Mouse (Mus musculus) inflammation-experienced regulatory T-cells, adult 6 months (primary cell): ENCODE measurements at regions not wholly inside any gene's neighbourhood (a gene's known extent, or its start where the extent isn't known, plus 50 kb on each side); places are given as distances from the start of the nearest gene placed in this dataset.

Experiments used
- ATAC-seq: one replicate; pipeline ENCODE4 v1.8.0; 2017

DNA sequence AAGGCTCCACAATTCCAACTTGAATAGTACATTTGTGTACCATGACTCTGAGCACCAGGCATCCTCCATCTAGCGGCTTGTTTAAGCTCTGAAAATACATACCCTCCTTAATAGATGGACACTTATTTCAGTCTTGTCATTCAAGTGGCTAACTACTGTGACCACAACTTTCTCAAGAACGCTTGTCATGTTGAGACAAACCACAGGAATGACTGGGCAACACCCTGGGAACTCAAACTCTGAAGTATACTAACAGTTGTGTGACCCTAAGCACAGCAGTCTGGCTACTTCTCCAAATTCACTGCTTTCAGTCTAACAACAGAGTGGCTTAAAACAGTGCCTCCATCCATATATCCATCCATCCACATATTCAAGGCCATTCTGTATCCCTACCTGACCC lies 380.4 kb upstream of the Thbs1 start:
- no peak for ATAC-seq

DNA sequence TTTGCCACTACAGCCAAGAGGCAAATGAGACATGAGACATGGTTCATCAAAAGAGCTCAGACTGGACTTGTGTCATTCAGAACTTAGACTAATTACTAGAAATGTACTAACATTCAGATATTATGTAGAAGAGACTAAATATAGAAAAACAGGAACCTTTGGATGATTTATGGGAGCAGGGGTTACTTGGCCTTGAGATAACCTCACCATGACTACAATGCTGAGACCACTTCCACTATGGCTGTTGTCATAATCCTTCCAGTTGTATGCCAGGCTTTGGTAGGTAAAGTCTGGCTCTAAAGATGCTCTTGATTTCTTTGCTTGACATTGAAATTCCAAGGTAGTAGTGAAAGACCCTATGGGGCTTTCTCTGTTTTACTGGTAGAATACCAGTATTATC lies 369.3 kb upstream of the Thbs1 start:
- ATAC-seq: no peak

DNA sequence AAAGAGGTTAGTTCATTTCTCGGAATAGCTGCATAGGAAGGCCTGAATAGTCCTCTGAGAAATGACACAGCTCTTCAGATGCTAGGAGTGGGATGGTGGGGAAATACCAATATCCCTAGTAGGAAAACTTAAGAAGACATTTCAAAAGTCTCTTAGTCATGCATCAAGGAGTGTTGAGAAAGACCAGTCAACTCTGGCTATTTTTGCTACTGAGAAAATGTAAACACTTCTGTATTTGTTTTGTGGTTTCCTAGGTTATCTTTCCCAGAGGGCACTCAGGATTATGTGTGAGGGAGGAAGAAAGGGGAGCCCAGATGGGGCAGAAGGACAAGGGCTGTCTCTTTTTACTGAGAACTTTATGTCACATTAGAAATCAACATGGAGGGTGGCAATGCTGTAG lies 367.8 kb upstream of the Thbs1 start:
- ATAC-seq: no peak

DNA sequence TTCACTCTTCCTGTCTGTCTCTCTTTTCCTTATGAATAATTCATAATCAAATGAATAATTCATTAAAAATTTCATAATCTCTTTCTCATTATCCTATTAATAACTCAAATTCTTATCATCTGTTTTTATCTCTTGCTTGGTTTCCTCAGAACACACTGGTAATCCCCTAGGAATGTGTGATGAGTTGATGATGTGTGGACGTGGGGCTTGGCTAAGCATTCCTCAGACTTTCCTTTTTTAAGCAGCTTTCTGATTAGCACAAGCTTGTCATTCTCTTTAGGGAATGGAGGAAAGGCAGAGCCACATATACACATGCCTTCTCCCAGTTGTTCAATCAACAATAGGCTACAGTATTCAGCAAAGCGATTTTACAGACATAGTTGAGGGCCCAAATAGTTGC lies 365.9 kb upstream of the Thbs1 start:
- ATAC-seq: no peak

DNA sequence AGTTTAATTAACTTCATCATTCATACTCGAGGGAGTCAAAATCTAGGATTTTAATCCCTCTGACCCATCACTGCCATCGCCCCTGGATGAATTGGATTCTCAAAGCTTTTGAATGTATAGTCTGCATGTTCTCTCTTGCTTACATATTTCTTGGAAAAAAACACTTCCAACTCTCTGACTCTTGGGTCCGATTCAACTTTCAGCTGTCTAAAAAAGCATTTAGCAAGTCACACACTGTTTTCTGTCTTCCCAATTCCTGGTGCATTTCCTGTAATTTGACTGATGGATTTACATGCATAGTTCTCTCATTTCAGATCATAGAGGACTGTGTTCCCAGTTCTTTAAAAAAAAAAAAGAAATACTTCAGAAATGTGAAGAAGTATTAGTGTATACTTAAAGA lies 364.5 kb upstream of the Thbs1 start:
- no peak for ATAC-seq

DNA sequence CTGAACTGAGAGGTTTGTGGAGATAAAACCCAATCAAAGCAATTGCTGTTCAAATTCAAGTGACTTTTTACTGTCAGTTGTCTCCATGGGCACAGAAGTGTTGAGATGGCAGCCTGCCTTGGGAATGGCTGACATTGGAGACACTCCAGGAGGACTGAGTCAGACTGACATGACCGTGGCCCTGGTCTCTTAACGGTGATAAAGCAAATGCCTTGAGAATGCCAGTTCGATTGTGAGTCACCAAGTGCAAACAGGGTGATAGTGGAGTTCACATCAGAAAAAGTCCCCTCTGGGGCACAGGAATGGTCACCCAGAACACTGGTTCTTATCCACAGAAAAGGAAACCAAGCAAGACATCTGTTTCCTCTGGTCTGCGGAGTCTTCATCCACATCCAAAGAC lies 362.8 kb upstream of the Thbs1 start:
- no peak for ATAC-seq

DNA sequence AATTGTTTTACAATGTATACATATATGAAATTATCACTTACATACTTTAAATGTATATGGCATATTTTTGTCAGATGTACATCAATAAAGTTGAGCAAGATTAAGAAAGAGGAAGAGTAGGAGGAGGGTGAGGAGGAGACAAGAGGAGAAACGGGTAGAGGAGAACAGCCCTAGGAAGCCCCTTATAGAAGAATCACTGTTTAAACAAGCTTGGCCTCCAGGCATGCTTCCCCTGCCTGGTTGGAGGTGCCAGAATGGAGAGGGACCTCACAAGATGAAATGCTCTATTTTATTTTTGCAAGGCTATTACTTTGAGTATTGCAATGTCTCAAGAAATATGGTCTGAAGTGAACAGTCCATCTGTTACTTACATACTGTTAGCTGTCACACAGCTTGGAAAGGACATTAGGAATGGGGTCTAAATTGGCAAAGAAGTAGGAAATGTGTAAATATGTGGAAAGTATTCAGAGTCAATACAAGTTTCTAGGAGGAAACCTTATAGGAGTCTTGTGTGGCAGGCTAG lies 352.1 kb upstream of the Thbs1 start:
- no peak for ATAC-seq

DNA sequence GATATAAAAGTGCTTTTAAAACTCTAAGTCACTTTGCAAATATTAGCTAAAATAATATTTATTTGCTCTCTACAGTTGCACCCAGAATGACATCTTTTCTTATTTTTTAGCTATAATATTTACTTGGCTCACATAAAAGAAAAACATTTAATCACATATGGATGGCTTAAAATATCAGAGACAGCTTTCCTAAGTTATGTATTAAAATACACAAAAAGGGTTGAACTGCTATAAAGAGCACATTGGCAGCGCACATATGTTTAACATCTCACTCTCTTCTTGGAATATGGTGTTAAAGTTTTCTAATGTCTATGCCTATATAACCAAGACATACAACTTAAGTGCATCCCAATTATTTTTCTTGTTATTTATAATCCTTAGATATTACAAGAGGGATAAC lies 348.0 kb upstream of the Thbs1 start:
- no peak for ATAC-seq

DNA sequence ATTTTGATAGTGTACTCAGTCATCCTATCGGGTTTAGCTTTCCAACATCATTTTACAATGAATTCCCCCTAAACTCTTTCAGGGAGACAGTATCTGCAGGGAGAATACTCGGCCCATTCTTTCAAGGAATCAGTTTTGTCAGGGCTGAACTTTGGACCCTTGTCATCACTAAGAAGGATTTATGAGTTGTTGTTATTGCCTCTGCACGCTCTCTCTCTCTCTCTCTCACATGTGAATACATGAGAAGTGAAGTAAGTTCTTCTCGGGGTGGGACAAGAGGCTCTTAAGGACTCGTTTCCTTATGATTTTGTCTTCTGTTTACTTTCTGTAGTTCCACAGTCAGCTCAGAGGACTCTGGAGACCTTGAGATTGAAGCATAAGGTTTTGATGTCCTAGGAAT lies 346.1 kb upstream of the Thbs1 start:
- no peak for ATAC-seq

DNA sequence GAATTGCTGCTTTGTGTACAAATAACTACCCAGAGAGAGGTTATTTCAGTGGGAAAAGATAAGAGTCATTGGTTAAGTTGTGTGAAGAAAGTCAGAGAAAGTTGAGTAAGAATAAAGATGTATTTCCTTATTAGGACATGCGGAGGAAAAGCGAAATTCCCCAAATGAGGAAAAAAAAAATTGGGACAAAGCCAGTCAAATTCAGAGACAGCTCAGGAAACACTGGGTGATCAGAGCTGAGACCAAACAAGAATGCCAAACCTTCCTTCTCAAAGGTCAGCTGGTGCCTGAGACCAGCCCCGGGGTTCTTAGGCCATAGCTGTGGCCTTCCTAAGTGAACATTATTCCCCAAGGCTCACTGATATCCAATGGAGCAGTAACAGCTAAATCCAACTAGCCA lies 345.2 kb upstream of the Thbs1 start:
- ATAC-seq: no peak

DNA sequence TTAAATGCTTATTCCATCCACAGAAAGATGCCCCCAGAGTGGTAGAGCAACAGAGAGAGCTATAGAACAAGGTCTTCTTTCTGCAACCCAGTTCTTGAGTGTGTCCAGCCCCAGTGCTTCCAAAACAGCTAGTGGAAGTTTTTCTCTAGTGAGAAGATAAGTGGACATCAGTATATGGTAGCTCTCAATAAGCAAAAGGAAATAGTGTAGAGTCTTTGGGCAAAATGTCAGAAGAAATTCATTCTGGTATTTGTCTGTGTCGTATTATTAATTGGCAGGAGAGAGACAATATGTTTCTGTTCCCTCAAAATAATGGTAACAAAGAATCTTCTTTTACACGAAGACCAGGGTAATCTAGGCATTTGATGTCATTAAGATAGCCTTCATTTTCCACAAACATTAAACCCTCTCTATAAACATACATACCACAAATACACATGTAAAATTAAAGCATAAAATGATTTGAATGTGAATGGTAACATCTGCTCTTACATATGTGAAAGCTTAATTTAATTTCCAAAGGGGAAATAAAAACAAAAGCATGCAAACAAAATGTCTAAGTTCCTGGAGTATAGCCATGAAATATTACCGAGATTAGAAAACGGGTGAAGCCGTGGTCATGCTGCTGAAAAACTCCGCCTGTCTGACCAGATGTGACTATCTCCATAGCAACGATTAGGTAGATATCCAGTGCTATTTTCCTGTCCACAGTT lies 342.1 kb upstream of the Thbs1 start:
- ATAC-seq: no peak

DNA sequence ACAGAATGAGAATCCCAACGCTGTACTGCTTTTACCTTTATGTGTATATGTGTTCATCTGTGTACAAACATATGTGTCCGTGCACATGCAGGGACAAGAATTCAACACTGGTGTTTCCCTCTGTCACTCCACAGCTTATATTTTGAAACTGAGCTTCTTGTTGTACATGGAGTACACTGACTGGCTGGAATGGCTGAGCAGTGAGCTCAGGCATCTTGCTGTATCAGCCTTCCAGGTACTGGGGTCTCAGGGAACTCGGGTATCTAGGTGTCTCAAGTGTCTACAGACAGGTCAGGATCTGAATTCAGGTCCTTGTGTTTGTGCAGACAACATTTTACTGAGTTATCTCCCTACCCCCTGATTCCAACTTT lies 341.6 kb upstream of the Thbs1 start:
- ATAC-seq: no peak

DNA sequence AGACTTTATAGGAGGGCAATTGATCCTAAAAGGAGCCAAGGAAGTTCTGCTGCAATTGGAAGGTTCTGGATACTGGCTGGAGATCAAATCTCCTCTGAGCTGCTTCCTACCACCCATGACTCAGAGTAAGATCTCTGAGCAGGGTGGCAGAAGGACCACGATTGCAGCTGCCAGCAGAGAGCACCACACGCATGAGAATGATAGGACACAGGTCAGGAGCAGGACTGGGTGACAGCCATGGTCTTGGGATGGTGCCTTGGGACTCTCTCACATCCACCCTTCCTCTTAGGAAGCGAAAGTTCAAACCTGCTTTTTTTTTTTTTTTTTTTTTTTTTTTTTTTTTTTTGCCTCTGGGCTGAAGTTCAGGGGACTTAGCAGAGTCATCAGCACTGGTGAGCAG lies 331.4 kb upstream of the Thbs1 start:
- no peak for ATAC-seq

DNA sequence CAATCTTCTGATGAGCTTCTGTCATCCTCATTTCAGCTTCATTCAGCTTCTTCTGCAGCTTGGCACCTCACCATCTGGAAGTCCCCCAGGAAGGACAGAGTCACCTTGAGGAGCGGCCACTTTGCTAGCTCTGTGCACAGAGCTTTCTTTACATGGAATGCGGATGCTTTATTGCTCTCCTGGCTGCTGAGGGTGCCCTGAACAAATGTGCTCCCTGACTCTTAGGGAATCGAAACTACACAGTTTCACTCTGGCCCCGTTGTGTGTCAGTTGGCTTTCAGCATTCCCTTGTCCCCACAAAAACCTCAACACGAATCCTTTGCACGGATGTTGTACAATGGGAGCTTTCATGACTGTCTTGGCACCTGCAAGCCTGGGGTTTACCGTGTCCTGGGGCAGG lies 330.9 kb upstream of the Thbs1 start:
- ATAC-seq: no peak

DNA sequence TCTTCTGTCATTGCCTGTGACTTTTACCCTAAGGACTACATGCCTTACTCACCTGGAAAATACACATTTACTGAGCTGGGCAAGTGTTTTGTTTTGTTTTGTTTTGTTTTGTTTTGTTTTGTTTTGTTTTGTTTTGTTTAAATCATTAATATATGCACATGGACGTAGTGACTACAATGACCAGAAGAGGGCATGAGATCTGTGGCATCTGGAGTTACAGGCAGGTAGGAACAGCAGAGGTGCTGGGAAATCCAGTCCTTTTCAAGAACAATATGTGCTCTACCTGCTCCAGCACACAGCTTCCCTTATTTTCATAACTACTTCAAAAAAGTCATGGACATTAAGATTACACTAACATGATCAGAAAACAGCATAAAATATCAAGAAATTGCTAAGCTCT lies 324.4 kb upstream of the Thbs1 start:
- no peak for ATAC-seq

DNA sequence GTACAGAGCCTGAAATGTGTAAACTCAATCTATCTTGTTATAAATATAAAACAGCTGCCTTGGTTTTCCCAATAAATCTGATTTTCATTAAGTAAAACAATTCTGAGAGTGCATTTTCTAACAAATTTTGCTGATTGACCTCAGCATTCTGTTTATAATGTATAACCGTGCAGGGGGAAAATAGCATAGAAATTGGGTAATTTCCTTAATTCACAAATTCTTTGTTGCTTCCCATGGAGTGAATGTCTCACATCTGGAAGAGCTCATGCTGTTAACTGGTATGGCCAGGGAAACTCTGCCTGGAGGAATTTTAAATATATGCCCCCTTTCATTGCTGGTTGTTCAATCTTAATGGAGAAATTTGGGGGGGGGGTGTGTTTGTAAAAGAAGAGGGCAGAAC lies 317.4 kb upstream of the Thbs1 start:
- no peak for ATAC-seq

DNA sequence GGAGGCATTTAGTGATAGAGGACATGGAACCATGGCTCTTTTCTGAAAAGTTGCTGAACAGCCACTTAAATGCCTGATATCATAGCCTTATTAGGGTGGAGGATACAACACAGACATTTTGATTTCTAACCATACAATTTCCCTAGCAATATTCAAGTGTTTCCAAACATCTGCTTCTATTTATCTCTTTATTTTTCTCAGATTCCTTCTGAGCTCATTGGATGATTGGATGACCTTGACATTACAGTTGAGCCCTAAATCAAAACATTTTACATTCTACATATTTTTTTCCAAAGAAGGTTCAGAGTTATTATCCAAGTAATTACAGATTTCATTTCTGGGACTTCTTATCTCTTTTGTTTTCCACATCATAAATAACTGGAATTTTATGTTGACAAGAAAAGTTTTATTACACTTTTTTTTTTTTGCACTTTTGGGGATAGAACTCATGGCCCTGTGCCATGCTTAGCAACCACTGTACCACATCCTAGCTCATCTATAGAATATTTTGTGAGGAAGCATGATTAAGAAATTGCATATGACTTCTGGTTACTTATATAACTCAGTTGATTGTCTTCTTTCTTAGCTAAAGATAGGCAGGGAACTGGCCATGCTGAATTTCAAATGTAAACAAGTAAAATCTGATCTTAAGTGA lies 309.6 kb upstream of the Thbs1 start:
- ATAC-seq: no peak

DNA sequence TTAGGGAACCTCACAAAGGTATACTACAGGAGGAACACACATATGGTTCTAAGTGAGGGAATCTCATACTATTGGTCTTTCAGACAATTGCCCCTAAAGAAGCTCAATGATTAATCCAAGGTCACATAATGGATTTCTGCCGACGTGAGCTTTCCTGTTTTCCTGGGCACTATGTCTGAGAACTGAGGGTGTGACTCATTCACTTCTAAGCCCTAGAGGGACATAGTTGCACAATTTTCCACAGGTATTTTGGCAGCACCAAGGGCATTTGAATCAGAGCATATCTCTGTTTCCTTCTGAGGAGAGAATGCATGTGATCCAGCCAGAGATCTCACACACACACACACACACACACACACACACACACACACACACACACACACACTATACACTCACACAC lies 309.0 kb upstream of the Thbs1 start:
- ATAC-seq: no peak

DNA sequence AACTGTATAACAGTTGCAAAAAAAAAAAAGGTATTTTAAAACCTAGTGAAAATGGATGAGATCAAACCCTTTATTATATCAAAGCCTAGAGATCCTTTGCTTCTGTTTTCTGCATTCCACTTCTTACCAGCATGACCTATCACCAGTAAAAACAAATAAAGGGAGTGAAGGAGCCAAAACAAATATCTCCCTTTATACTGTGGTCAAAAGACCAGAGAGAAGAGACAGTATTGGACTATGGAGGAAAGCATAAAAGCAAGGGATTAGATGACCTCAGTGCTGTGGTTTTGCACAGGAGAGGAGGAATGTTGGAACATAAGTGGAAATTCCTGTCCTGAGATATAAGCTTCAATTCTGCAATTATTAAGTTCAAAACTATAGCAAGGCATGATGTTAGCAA lies 307.0 kb upstream of the Thbs1 start:
- ATAC-seq: no peak

DNA sequence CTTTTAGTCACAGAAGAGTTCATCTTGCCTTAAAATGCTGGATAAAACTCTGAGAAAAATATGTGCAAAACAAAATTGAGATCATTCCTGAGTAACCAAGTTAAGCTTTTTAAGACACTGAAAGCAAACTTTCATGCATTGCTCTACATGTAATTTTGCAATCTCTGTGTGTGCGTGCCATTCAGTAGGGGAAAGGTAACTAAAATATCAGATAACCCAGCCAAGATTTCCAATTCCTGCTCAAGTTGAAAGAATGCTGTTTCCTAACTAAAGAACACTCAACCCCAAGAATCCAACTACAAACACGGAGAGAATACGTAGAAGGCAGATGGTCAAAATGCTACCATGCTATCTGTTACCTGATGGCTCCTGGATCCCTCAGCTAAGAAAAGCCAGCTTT lies 304.6 kb upstream of the Thbs1 start:
- no peak for ATAC-seq

DNA sequence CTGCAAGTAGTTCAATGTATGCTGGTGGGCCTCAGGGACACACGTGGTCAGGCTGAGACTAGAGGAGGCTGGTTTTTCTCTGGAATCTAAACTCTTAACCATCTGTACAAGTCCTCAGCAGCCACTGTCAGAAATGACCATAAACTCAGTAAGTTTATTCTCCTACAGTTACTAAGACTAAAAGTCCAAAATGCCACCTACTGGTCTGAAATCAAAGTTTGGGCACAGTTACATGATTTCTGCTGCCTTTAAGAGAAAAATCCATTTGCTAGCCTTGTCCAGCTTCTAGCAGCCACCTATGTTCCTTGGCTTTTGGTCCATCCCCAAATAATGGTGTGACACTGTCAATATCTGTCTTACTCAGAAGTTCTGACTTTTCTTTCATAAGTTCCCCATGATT lies 300.2 kb upstream of the Thbs1 start:
- ATAC-seq: no peak

DNA sequence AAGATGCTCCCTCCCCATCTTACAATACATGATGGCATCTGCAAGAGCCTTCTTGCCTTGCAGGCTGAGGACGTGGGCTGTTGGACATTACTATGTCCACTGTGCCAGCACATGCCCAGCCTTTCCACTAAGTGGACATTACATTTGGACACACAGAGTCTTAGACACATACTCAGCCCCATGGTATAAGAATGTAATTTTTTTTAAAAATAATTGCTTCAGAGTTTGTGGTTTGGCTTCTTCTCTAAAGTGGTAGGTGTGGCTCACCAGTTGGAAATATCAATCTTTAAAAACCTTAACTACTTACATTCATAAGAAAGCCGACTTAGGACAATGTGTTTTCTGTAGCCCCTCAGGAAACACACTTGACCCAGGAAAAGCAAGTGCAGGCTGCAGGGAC lies 299.7 kb upstream of the Thbs1 start:
- ATAC-seq: no peak

DNA sequence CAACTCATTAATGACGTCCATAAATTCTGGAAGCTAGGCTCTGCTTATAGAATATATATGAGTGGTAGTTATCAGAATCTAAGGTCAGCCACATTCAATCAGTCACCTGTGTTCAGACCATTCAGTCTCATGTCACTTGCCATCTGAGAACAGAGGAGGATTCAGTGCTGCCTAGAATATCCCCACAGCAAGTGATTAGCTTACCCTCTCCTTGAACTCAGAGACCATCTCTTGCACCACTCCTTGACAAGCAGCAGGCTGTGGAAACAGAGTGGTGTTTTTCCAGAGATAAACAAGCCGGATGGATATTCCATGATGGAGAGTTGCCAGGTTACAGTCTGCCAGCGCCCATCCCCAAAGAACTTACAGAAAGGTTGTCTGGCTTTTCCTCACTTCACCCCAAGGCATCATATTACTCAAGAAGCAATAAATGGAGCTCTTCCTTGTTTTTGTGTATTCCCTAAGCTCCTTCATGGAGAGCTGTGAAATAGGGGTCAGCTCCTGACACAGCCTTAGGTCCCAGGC lies 291.9 kb upstream of the Thbs1 start:
- ATAC-seq: no peak

DNA sequence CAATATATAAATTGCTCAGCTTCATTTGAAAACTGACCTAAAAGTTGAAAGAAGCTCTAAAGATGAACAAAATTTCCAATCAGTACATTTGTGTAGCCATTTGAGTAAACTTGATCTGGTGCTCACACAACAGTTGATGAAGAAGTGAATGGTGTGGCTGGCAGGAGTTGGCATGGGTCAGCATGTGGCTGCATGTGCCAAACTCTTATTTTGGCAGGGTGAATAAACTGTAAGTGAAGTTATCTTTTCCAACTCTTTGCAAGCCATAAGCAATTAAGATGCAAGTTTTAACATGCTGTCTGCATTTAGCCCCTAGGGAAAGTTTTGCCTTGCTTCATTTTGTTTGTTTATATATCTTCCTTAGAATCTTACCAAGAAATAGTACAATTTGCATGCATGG lies 291.0 kb upstream of the Thbs1 start:
- ATAC-seq: no peak

DNA sequence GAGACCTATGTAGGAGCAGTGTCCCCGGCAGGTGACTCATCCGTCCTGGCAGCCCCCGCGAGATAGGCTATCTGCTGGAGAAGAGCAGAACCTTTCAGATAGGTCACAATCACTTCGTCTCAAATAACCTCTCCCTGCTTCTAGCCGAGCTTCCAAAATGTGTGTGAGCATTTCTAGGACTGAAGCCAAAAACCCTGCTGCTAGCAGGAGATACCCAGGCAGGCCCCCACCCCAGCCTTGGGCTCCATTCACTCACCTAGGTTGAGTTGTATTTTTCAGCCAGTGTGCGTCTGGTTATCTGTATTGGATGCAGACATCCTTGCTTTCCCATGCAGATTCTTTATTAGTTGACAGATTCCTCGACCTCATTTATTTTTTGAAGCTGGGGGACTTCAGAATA lies 286.6 kb upstream of the Thbs1 start:
- no peak for ATAC-seq
